Mouse (Mus musculus): ENCODE data around the gene Zfp575. TPM values are rescaled to one million over a fixed set of nuclear protein-coding genes. Genes with fewer than 3 reads are reported as not detected.
A peak's percentile ranks its signal among the peaks of the same experiment; 100 is the strongest.

The Zfp575 gene
- polyA plus RNA-seq, 1 experiment, result 0.27 TPM

GRCm38 (mm10) chr7:24608017-24608416 is 20.6 kb upstream of the Zfp575 start:
- 52% methylated on average over 6 of the region's 6 CpGs for WGBS
- Histone ChIP-seq H3K4me1 (ENCODE audit: control insufficient read depth, insufficient read depth, low read length) (no peaks in the 10 kb centered on the region), H3K4me3 (replicated peaks; ENCODE audit: extremely low read depth, low read depth, low read length) (no peak overlapping the region)
- DNase-seq, result no peak
- TF ChIP-seq CTCF (IDR thresholded peaks at IDR 0.05; ENCODE audit: insufficient read depth, low read length) (no peak), POLR2A (IDR thresholded peaks at IDR 0.05; ENCODE audit: borderline replicate concordance, extremely low read depth, low read depth, low read length) (no peak)

- Histone ChIP-seq H3K4me3 (replicated peaks; ENCODE audit: extremely low read depth, low read depth, low read length) (no peak overlapping the region), H3K4me1 (ENCODE audit: control insufficient read depth, insufficient read depth, low read length) (no peaks in the 10 kb centered on the region; the same call in 1 of the 2 replicates)
- no peak for DNase-seq
- TF ChIP-seq CTCF (IDR thresholded peaks at IDR 0.05; ENCODE audit: insufficient read depth, low read length) (no peak), POLR2A (IDR thresholded peaks at IDR 0.05; ENCODE audit: borderline replicate concordance, extremely low read depth, low read depth, low read length) (no peak)
- 81% methylated on average over 7 of the region's 7 CpGs for WGBS
These were observed 18.6 kb upstream of the Zfp575 start for GRCm38 (mm10) chr7:24606046-24606445.

DNA sequence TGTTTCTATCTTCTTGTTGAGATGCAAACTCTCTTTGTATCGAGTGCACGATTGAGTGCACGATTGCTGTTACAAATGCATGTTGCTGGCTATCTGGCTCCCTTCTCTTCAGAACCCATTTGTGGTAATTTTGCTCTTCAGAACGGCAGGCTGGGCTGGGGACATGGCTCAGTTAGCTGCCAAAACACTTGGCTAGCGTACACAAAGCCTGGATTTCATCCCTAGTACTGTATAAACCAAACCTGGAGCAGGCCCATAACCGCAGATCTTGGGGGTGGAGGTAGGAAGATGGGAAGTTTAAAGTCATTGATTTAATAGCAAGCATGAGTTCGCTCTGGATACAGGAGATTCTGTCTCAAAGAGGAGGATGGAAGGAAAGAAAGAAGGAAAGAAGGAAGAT is 18.1 kb upstream of the Zfp575 start:
- TF ChIP-seq POLR2A (IDR thresholded peaks at IDR 0.05; ENCODE audit: borderline replicate concordance, extremely low read depth, low read depth, low read length), result no peak
- no peak for TF ChIP-seq CTCF (IDR thresholded peaks at IDR 0.05; ENCODE audit: insufficient read depth, low read length)
- Histone ChIP-seq H3K4me1 (ENCODE audit: control insufficient read depth, insufficient read depth, low read length) (no peaks in the 10 kb centered on the region; the same call in 1 of the 2 replicates), H3K4me3 (replicated peaks; ENCODE audit: extremely low read depth, low read depth, low read length) (no peak overlapping the region)
- no peak for DNase-seq
- 70% methylated on average over 7 of the region's 7 CpGs for WGBS

DNA sequence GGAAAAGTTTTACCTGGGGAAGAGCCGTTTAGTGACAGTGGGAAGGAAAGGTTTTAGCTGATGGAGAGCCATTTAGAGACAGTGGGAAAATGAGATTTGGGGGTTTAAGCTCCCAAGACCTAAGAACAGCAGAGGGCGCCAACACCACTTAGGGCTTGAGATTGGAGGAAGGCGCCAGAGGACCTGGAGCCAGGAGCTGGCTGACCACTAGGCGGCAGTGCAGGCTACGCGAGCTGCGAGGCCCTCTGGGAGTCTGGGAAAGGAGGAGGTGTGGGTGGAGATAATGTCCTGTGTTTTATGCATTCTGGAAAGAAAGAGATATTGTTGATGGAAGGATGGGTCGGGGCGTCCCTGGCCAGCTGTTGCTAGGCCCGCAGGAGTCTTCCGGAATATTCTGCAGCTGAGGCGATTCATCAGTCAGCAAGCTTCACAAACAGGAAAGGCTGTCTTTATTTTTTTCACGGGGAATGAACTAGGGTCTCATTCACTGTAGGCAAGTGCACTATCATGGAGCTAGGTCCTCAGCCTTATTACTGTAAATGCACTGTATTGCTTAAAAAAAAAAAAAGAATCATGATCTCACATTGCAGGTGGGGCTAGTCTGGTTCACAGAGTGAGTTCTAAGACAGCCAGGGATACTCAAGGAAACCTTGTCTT is 13.6 kb upstream of the Zfp575 start:
- no peaks in the 10 kb centered on the region; the same call in 1 of the 2 replicates for H3K4me1 ChIP-seq (ENCODE audit: control insufficient read depth, insufficient read depth, low read length)
- WGBS, result 6% methylated on average over 13 of the region's 13 CpGs
- H3K4me3 ChIP-seq (replicated peaks; ENCODE audit: extremely low read depth, low read depth, low read length), result no peak overlapping the region
- DNase-seq, result peak; percentile 94
- TF ChIP-seq POLR2A (IDR thresholded peaks at IDR 0.05; ENCODE audit: borderline replicate concordance, extremely low read depth, low read depth, low read length), result no peak
- peak; percentile 100 for TF ChIP-seq CTCF (IDR thresholded peaks at IDR 0.05; ENCODE audit: insufficient read depth, low read length)

DNA sequence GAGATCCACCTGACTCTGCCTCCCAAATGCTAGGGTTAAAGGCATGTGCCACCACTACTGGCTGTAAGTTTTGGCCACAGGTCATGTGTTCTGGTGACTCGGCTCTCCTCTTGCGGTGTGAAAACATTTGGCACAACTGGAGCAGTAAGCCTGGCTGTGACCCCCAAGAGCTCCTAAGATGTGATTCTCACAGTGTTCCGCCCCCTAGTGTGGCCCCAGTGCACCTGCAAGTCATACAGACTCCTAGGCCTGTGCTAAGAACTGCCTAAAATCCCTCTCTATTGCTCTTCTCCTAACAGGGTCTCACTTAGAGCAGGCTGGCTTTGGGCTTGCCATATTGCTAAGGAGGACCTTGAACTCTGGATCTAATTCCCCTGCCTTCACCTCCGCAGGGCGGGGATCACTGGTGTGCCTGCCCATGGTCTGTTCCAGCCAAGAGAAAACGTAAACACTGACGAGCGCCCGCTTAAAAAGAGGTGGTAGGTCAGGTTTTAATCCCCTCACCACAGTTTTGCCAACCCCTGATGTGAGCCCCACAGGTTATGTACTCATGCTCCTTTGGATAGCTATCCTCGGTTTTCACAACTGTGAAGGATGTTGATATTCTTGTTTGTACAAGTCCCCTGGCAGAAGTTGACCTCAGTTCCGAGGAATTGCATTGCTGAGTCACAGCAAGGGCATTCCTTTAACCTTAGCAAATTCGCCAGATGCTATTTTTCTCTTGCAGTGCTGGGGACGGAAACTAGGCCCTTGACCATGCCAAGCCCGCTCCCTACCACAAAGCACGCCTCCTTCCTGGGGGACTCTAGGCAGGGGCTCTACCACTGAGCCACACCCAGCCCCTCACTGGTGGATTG is 12.0 kb upstream of the Zfp575 start:
- TF ChIP-seq CTCF (IDR thresholded peaks at IDR 0.05; ENCODE audit: insufficient read depth, low read length) (peak; percentile 28), POLR2A (IDR thresholded peaks at IDR 0.05; ENCODE audit: borderline replicate concordance, extremely low read depth, low read depth, low read length) (no peak)
- no peak overlapping the region for H3K4me3 ChIP-seq (replicated peaks; ENCODE audit: extremely low read depth, low read depth, low read length)
- H3K4me1 ChIP-seq (ENCODE audit: control insufficient read depth, insufficient read depth, low read length), result no peaks in the 10 kb centered on the region; the same call in 1 of the 2 replicates
- WGBS, result 66% methylated on average over 15 of the region's 15 CpGs
- no peak for DNase-seq

GRCm38 (mm10) chr7:24598121-24598520 is 10.7 kb upstream of the Zfp575 start:
- TF ChIP-seq CTCF (IDR thresholded peaks at IDR 0.05; ENCODE audit: insufficient read depth, low read length), result no peak
- TF ChIP-seq POLR2A (IDR thresholded peaks at IDR 0.05; ENCODE audit: borderline replicate concordance, extremely low read depth, low read depth, low read length), result no peak
- Histone ChIP-seq H3K4me3 (replicated peaks; ENCODE audit: extremely low read depth, low read depth, low read length) (no peak overlapping the region), H3K4me1 (ENCODE audit: control insufficient read depth, insufficient read depth, low read length) (no peaks in the 10 kb centered on the region; the same call in none of the 2 replicates)
- WGBS, result 63% methylated on average over 4 of the region's 4 CpGs
- no peak for DNase-seq

- WGBS, result 68% methylated on average over 2 of the region's 2 CpGs
- no peak for TF ChIP-seq CTCF (IDR thresholded peaks at IDR 0.05; ENCODE audit: insufficient read depth, low read length)
- TF ChIP-seq POLR2A (IDR thresholded peaks at IDR 0.05; ENCODE audit: borderline replicate concordance, extremely low read depth, low read depth, low read length), result no peak
These were observed 8.0 kb upstream of the Zfp575 start for GRCm38 (mm10) chr7:24595464-24595863.

DNA sequence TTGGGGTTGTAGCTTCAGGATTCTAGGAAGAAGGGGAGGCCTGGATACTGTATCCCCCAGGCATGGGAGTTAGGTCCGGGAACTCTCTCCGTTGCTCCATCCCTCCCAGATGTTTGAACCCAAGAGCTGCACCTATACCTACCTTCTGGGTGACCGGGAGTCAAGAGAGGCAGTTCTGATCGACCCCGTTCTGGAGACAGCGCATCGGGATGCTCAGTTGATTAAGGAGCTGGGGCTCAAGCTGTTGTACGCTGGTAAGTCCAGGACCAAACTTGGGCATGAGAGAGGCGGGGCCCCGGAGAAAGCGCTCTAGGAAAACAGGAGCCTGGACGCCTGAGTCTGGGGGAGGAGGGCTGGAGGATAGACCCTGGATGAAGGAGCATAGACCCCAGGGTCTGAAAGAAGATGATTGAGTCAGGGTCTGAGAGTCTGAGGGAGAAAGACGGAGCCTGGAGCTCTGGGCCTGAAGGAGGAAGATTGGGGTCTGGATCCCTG is 6.9 kb upstream of the Zfp575 start:
- Histone ChIP-seq H3K4me3 (replicated peaks; ENCODE audit: extremely low read depth, low read depth, low read length) (peak overlapping the region; percentile 77), H3K4me1 (ENCODE audit: control insufficient read depth, insufficient read depth, low read length) (no peaks in the 10 kb centered on the region; the same call in 1 of the 2 replicates)
- 12% methylated on average over 13 of the region's 13 CpGs for WGBS
- TF ChIP-seq POLR2A (IDR thresholded peaks at IDR 0.05; ENCODE audit: borderline replicate concordance, extremely low read depth, low read depth, low read length) (no peak), CTCF (IDR thresholded peaks at IDR 0.05; ENCODE audit: insufficient read depth, low read length) (no peak)
- DNase-seq, result no peak

More at GRCm38 (mm10) chr7:24595464-24595863, 8.0 kb upstream of the Zfp575 start:
- no peak overlapping the region for H3K4me3 ChIP-seq (replicated peaks; ENCODE audit: extremely low read depth, low read depth, low read length)
- H3K4me1 ChIP-seq (ENCODE audit: control insufficient read depth, insufficient read depth, low read length), result no peaks in the 10 kb centered on the region; the same call in 1 of the 2 replicates
- no peak for DNase-seq

GRCm38 (mm10) chr7:24593621-24594308 is 6.3 kb upstream of the Zfp575 start:
- WGBS, result 1% methylated on average over 39 of the region's 39 CpGs
- no peak; the same call in 1 of the 2 replicates for TF ChIP-seq POLR2A (IDR thresholded peaks at IDR 0.05; ENCODE audit: borderline replicate concordance, extremely low read depth, low read depth, low read length)
- no peak for TF ChIP-seq CTCF (IDR thresholded peaks at IDR 0.05; ENCODE audit: insufficient read depth, low read length)
- H3K4me1 ChIP-seq (ENCODE audit: control insufficient read depth, insufficient read depth, low read length), result no peaks in the 10 kb centered on the region; the same call in 1 of the 2 replicates
- DNase-seq, result peak; percentile 71
- H3K4me3 ChIP-seq (replicated peaks; ENCODE audit: extremely low read depth, low read depth, low read length), result peak overlapping the region; percentile 77

Data from lung, adult 2 months (tissue).